Mouse (Mus musculus) stomach, embryonic 16.5 days (tissue): Measurements from ENCODE around the gene Actl6b. TPM values are rescaled to one million over a fixed set of nuclear protein-coding genes. Genes with fewer than 3 reads are reported as not detected.
A peak's percentile ranks its signal among the peaks of the same experiment; 100 is the strongest.

ENCODE experiments used
- ATAC-seq: fragments of 200-750 bp; cut with Nextera tagmentation; 2 replicates; pipeline ENCODE4 v1.8.0; 2017; ENCODE audit warnings: moderate number of reproducible peaks, moderate TSS enrichment; ENCODE audit not compliant: insufficient read depth, low FRiP score
- H3K27ac ChIP-seq: fragments of 300-500 bp; sonication (generic); 2 replicates; pipeline ENCODE4 v1.5.1; 2014; ENCODE audit warnings: low read length
- H3K27me3 ChIP-seq: fragments of 300-500 bp; sonication (generic); 2 replicates; pipeline ENCODE4 v1.6.1; 2014; ENCODE audit warnings: low read length, control low read depth, mixed read lengths; ENCODE audit not compliant: control insufficient read depth, insufficient read depth
- H3K36me3 ChIP-seq: fragments of 300-500 bp; sonication (generic); 2 replicates; pipeline ENCODE4 v1.6.1; 2014; ENCODE audit warnings: low read length; ENCODE audit not compliant: control insufficient read depth, insufficient read depth
- H3K4me1 ChIP-seq: fragments of 300-500 bp; sonication (generic); 2 replicates; pipeline ENCODE4 v1.6.1; 2014; ENCODE audit warnings: low read length, control low read depth, mixed read lengths; ENCODE audit not compliant: control insufficient read depth, insufficient read depth
- H3K4me2 ChIP-seq: fragments of 300-500 bp; sonication (generic); 2 replicates; pipeline ENCODE4 v1.6.1; 2014; ENCODE audit warnings: low read depth, low read length, mixed read lengths
- H3K4me3 ChIP-seq: fragments of 300-500 bp; sonication (generic); replicated peaks from 2 replicates; pipeline ENCODE4 v1.5.1; 2014; ENCODE audit warnings: mild to moderate bottlenecking, low read length
- H3K9ac ChIP-seq: fragments of 300-500 bp; sonication (generic); 2 replicates; pipeline ENCODE4 v1.6.1; 2014; ENCODE audit warnings: low read length
- H3K9me3 ChIP-seq: fragments of 300-500 bp; sonication (generic); replicated peaks from 2 replicates; pipeline ENCODE4 v1.6.1; 2016; ENCODE audit warnings: low read length, control low read depth; ENCODE audit not compliant: control insufficient read depth
- WGBS: fragments of 180-500 bp; shearing (Covaris S2); extraction: QIAGEN DNeasy Blood & Tissue Kit; methylation state at CpG from one replicate; pipeline ENCODE4 v1.1.7; 2014; 5-methylcytosine and 5-hydroxymethylcytosine counted together
- polyA plus RNA-seq: library from polyadenylated mRNA; unstranded; fragments of >200 nt; fragmentation: Nextera tagmentation; extraction: Ambion mirVana; gene quantifications from 2 replicates; pipeline ENCODE4 v1.2.1, GENCODE M21; 2015

Actl6b gene
- polyA plus RNA-seq, 1 experiment from 2014 or later, result 3.6 TPM

DNA sequence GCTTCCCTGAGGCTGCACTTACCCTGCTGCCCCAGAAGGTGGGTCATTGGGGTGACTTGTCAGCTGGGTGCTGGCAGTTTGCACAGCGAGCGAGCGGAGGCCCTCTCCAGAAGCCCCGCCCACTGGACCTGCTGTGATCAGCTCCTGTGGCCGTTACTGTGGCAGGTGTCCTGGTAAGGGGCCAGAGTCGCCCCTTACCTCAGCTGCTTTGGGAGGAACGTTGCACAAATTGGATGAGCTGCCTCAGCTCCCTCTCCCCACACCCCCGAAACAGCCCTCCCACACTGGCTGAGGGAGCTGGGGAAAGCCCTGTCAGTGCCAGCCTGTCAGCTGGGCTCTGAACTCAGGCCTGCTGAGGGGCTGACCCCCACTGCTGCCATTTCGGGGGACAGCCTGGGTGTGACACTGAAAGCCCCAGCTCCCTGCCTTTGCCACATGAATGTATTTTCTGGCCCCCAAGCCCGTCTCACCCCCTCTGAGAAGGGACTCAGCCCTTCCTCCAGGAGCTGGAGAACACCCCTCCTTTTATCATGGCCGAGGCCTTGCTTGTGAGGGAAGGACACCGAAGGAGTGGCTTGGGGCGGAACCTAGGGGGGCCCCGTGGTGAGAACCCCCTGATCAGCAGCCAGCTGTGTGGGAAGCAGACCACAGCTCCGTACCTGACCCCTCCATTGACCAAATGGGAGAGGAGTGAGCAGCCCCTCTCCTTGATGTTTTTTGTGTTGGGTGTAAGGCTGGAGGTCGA is 27.0 kb upstream of the Actl6b start:
- no peaks in the 10 kb centered on the region for H3K9me3 ChIP-seq
- H3K27me3 ChIP-seq, result no peaks in the 10 kb centered on the region
- H3K9ac ChIP-seq, result no peak overlapping the region; the same call in 1 of the 2 replicates
- 0 out of 2 replicates have a peak overlapping the region, but pooled peaks have one; percentile 42 for H3K27ac ChIP-seq
- H3K4me2 ChIP-seq, result no peak overlapping the region
- no peak for ATAC-seq
- H3K4me3 ChIP-seq, result no peak overlapping the region
- peaks cover 25% of the 10 kb centered on the region for H3K36me3 ChIP-seq
- H3K4me1 ChIP-seq, result peaks cover 19% of the 10 kb centered on the region
- 42% methylated on average over 16 of the region's 16 CpGs for WGBS

DNA sequence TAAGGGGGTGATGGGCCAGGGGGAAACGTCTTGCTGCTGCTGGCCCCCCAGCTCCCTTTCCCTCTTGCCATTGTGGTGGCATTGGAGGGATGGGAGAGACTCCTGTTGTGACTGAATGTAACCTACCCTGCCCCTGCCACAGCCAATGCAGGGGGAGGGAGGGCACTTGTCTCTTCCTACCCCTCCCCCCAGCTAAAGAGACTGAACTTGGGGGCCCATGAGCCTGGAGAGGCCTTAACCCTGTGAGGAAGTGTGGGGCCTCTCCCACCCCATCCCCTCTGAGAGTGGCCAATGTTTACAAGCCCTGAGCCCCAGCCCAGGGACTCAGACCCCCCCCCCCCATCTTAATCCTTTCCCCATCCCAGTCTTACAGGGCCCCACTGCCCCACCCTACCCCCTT is 25.9 kb upstream of the Actl6b start:
- Histone ChIP-seq H3K27ac (no peak overlapping the region), H3K9ac (no peak overlapping the region), H3K9me3 (no peaks in the 10 kb centered on the region), H3K27me3 (no peaks in the 10 kb centered on the region), H3K4me2 (no peak overlapping the region), H3K4me1 (peaks cover 19% of the 10 kb centered on the region), H3K36me3 (peaks cover 24% of the 10 kb centered on the region), H3K4me3 (no peak overlapping the region)
- WGBS, result 48% methylated on average over 1 of the region's 1 CpGs
- no peak for ATAC-seq

DNA sequence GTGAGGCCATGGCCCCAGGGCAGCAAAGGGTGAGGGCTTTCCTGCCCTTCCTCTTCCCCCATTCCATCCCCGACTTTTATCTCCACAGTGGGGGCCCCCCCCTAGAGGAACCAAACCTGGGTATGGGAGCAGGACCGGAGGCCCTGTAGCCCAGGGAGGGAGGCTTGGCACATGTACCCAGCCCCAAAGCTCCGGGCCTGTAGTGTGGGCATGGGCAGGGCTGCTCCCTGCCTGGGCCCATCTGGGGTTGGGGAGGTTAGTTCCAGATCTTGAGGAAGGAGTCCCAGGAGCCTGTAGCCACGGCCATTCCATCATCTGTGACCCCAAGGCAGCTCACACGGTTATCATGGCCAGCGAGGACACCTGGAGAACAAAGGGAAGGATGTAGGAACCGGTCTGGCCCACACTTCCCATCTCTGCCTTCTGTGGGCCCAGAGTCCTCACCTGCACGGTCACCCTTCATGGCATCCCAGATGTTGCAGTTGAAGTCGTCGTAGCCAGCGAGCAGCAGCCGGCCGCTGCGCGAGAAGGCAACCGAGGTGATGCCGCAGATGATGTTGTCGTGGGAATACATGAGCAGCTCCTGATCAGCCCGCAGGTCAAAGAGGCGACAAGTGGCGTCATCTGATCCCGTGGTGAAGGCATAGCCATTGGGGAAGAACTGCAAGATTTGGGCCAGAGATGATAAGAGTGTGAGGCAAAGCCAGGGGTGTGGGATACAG is 24.9 kb upstream of the Actl6b start:
- Histone ChIP-seq H3K36me3 (peaks cover 14% of the 10 kb centered on the region), H3K27ac (no peak overlapping the region), H3K4me2 (no peak overlapping the region), H3K4me3 (no peak overlapping the region), H3K27me3 (no peaks in the 10 kb centered on the region), H3K9me3 (no peaks in the 10 kb centered on the region), H3K9ac (no peak overlapping the region), H3K4me1 (peaks cover 19% of the 10 kb centered on the region)
- WGBS, result 80% methylated on average over 22 of the region's 22 CpGs
- ATAC-seq, result no peak

DNA sequence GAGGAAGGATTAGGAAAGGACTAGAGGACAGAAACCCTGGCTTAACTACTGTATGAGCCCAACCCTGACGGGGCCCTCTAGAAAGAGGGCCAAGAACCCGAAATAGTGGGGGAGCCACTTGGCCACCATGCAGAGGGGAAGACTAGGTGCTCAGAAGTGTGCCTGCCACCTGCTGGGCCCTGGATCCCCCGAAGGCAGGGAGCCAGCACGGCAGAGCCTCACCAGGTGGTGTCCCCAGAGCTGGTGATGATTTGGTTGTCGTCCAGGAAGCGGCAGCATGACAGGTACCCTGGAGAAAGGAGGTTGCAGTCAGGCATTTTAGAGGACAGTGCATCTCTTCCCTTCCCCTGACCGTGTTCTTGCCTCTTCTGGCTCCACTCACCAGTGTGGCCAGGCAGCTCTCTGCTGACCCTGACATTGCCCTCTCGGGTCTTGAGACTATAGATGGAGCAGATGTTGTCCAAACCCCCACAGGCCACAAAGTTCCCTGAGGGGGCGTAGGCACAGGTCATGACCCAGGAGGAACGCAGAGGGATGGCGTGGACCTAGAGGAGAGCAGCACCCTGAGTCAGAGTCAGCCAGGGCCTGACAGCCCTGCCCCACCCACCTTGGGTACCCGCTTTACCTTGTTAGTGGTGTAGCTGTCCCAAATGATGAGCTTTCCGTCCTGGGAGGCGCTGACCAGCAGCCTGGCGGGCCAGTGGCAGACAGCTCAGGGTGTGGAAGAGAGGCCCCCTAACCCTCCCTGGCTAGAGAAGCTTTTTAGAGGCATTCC is 23.9 kb upstream of the Actl6b start:
- H3K4me2 ChIP-seq, result no peak overlapping the region
- H3K27ac ChIP-seq, result no peak overlapping the region
- 72% methylated on average over 15 of the region's 15 CpGs for WGBS
- H3K36me3 ChIP-seq, result peaks cover 8% of the 10 kb centered on the region
- H3K9me3 ChIP-seq, result no peaks in the 10 kb centered on the region
- H3K9ac ChIP-seq, result no peak overlapping the region
- peaks cover 23% of the 10 kb centered on the region for H3K4me1 ChIP-seq
- H3K4me3 ChIP-seq, result no peak overlapping the region
- no peaks in the 10 kb centered on the region for H3K27me3 ChIP-seq
- ATAC-seq, result no peak

DNA sequence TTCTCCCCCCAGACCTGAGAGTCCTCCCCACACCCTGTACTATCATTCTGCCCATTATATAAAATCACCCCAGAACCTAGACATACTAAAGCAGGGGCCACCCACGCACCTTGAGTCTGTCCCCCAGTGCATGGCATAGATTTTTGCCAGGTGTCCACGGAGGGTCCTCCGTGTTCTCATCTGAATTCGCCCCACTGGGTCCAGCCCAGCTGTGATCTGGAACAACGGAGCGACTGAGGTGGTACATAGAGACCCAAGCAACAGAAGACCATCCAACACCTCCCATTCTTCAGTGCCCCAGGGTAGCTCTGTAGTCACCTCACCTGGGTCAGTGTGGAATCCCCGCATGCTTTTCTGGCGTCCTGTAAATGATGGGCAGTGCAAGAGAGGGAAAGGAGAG is 23.2 kb upstream of the Actl6b start:
- no peak for ATAC-seq
- Histone ChIP-seq H3K9me3 (no peaks in the 10 kb centered on the region), H3K4me2 (peak overlapping the region; percentile 93), H3K27ac (peak overlapping the region; percentile 83), H3K27me3 (no peaks in the 10 kb centered on the region), H3K4me3 (peak overlapping the region; percentile 92), H3K36me3 (peaks cover 8% of the 10 kb centered on the region), H3K9ac (peak overlapping the region; percentile 94), H3K4me1 (peaks cover 23% of the 10 kb centered on the region)
- WGBS, result 72% methylated on average over 8 of the region's 8 CpGs

DNA sequence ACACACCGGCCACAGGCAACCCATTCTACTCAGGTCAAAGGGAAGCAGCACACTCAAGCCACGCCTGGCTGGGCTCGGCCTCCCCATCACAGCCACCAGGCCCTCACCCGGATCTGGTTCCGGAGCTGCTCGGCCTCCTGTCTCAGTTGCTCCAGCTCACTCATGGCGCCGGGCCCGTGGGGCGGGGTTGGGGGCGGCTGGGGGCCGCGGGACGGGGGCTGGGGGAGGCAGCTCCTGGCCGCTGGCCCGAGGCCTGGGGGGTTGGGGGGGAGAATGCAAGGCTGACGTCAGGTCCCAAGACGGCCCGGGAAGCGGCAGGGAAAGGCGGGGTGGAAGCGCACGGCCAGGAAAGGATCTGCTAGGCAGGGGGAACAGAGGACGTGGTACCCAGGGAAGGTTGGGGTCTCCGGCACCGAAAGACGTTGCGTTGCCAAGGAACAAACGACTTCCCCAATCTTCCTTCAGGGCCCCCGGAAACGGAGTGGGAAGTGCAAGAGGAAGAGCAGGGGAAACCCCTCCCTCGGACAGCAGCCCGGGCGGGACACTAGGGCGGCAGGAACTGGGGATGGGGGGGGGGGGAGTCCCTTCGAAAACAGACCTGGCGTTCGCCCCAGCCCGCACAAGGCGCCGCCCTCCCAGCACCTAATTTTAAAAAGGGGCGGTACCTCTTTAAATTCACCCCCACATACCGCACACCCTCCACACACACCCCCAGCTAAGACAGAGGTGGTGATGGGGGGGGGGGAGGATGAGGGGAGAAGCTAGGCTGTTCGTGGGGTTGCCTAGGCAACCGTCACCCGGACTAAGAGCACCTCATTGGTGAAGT is 22.5 kb upstream of the Actl6b start:
- Histone ChIP-seq H3K36me3 (peaks cover 8% of the 10 kb centered on the region; the same call in 1 of the 2 replicates), H3K9ac (peak overlapping the region; percentile 94), H3K4me1 (peaks cover 23% of the 10 kb centered on the region), H3K4me3 (peak overlapping the region; percentile 92), H3K27me3 (no peaks in the 10 kb centered on the region), H3K27ac (peak overlapping the region; percentile 83), H3K9me3 (no peaks in the 10 kb centered on the region), H3K4me2 (peak overlapping the region; percentile 93)
- WGBS, result 1% methylated on average over 45 of the region's 46 CpGs
- peak; percentile 35 for ATAC-seq

DNA sequence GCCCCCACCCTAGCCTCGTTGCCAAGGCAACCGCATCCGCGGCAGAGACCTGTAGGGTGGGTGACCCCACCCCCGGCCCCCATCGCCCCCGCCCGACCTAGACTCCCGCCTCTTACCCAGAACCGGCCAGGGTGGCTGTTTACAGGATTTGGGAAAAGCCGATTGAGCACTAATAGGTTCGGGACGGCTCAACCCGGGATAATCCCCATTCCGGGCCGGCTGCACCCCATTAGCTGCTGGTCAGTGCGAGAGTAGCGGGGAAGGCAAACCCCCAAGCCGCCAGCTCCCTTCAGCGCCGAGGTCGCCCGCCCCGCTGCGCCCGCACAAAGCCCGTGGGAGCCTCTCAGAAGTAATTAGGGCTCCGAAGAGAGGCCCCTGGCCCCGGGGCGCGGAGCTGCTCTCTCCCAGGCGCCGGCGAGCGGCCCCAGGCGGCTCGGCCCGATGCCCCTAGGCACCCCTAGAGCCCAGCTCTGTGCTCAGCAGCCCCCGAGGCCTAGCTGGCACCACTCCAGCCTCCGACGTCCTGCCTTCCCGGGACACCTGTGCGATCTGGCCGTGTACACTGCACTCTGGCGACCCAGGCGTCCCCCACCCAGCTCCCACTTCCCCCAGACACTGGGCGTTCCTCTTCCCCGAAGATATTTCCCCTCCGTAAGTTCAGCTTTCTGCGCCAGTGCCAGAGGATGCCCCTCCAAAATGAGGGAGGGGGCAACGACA is 21.7 kb upstream of the Actl6b start:
- Histone ChIP-seq H3K27me3 (no peaks in the 10 kb centered on the region), H3K36me3 (peaks cover 8% of the 10 kb centered on the region; the same call in 1 of the 2 replicates), H3K4me2 (peak overlapping the region; percentile 93), H3K27ac (peak overlapping the region; percentile 83), H3K9me3 (no peaks in the 10 kb centered on the region), H3K4me1 (peaks cover 19% of the 10 kb centered on the region), H3K4me3 (peak overlapping the region; percentile 92), H3K9ac (peak overlapping the region; percentile 94)
- peak; percentile 0; the same call in 1 of the 2 replicates for ATAC-seq
- WGBS, result under 1% methylated on average over 51 of the region's 51 CpGs
